Mouse (Mus musculus) embryonic fibroblast, embryonic 13.5 days (primary cell): ENCODE measurements around the gene Zfp811.

Source experiments
- CTCF ChIP-seq: IDR thresholded peaks from 2 replicates; pipeline ENCODE4 v1.5.1; 2011; ENCODE audit warnings: mild to moderate bottlenecking, control low read depth, low read length, moderate library complexity, borderline replicate concordance; ENCODE audit not compliant: insufficient read depth
- POLR2A ChIP-seq: IDR thresholded peaks from 2 replicates; pipeline ENCODE4 v1.6.1; 2011; ENCODE audit warnings: low read depth, mild to moderate bottlenecking, control low read depth, low read length, moderate library complexity

DNA sequence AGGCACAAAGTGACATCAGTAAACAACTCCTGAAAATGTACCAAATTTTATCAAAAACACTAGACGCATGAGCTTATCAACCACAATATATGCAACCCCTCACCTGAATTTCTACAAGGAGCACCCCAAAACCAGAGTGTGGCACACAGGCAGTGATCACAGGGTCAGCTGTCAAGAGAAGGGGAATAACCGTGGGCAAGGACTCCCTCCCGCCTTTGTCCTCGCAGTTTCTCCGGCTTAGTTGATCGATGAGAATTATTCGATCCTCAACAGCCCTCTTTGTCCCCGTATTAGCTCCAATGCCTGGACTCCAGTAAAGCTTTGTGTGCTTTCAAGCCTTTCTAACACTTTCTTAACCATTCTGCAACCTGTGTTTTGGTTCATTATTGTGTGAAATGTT, 810 bp downstream of the Zfp811 start:
- TF ChIP-seq CTCF (no peak), POLR2A (no peak)
